Mouse (Mus musculus) olfactory bulb, adult 2 months (tissue): ENCODE data around the gene Otud7a.

Experiments
- CTCF ChIP-seq: fragments of 200-500 bp; IDR thresholded peaks from 2 replicates; pipeline ENCODE4 v1.5.1; 2012; ENCODE audit warnings: low read depth, mild to moderate bottlenecking, low read length, moderate library complexity; ENCODE audit not compliant: insufficient read depth
- POLR2A ChIP-seq: fragments of 200-500 bp; IDR thresholded peaks from 2 replicates; pipeline ENCODE4 v1.6.1; 2012; ENCODE audit warnings: mild to moderate bottlenecking, low read depth, low read length, moderate library complexity; ENCODE audit not compliant: insufficient read depth

GRCm38 (mm10) chr7:63586184-63586870 lies 141.8 kb downstream of the Otud7a start:
- TF ChIP-seq CTCF (no peak), POLR2A (no peak)
